Mouse (Mus musculus) adrenal gland, adult (tissue): ENCODE results near the gene Plekhm3.
"Not testable (repeated sequence)": the region's sequence is repeated elsewhere in the genome, so short reads cannot be mapped to it uniquely, and the experiment has no call there.

Experiments used
- DNase-seq, 2 experiments: peaks; one replicate each; pipeline ENCODE4 v3.0.0; 2022 to 2023; ENCODE audit warnings: low spot score in 1 of 2; ENCODE audit not compliant: inconsistent age in 2 of 2

Gene Plekhm3

DNA sequence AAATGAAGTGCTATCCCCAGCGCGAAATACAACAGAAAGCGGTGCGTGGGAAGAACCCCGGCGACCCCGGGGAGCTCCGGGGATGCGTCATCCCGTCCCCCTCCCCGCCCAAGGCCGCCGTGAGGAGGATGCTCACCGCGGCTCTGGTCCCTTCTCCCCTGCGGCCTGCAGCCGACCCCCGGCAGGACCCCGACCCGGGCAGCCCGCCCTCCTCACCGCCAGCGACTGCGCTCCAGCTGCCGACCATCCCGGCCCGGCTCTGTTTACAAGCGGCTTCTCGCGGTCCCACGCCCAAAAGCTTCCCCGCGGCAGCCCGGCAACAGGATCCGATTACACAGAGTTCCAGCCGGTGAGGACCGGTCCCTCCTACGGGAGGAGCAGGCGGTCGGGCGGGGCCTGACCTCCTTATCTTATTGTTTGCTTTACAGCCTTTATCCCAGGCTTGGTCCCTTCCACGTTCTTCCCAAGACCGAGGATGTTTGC lies at the start of gene Plekhm3:
Gene Plekhm3 (minus strand): TSS at position 346 of the 483 bp plus-strand sequence.
- peak; percentile 85 to 96 for DNase-seq

DNA sequence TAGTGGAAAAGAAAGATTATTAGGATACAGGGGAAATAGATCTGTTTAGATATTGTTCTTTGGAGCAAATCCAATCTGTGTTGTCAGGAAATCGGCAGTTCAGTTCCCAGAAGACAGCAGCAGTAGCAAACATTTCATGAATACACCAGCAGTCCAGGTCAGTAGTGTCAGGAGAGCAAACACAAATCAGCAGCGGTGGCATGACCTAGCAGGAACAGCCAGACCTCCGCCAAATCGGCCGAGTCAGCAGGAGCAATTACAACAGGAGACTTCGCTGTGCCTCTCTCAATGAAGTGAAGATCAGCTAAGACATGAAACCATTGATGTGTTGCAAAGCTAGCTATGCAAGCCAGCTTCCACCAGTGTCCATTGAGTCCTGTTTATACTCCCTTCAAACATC lies 49.0 kb upstream of the Plekhm3 start:
- peak in 1 of 2 experiments; percentile 50 for DNase-seq

DNA sequence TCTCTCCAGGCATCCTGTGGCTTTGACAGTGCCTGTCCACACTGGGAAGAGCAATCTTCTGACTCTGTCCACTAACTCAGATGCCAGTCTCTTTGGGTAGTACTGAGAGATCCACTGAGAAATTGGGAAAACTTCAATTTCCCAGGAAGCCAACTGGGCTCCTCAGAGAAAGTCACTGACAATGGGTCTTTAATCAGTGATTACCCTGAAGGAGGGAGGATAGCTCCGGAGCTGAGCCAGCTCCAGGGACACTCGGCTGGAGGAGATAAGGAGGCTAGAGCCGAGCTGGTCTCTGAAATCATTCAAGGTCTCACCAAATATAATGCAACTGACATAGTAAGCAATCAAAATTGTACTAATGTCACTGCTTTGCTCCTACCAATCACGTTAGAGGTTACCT lies 47.9 kb upstream of the Plekhm3 start:
- peak in 1 of 2 experiments; percentile 73 for DNase-seq

DNA sequence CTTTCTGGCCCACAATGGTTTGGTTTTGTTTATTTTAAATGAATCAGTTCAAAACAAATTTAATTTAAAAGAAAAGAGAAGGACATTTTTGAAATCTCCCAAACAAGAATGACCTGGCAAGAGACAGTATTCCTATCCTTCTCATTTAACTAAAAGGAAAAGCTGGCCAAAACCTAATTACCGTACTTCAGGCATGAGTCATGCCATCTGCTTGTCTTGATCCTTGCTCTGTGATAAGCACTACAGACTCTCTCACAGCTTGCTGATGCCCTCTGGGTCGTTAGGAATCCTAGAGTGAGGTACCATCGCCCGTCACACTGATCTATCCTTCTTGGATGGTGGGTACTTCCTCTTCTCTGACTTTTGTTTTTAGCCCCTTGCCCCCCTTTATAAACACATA lies 36.6 kb upstream of the Plekhm3 start:
- no peak for DNase-seq

DNA sequence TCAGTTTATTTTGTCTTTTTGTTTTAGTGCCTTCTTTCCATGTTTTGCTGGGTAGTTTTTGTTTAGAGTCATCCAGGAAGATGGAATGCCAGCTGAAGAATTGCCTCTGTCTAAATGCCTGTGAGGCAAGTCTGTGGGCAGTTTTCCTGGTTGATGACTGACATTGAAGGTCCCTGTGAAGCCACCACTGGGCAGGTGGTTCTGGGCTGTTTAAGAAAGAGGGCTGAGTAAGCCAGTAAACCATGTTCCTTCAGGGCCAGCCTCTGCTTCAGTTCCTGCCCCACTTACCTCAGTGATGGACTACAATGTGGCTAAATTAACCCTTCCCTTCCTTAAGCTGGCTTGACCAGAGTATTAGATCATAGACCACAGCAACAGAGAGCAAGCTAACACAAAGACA lies 31.6 kb upstream of the Plekhm3 start:
- DNase-seq = no peak

DNA sequence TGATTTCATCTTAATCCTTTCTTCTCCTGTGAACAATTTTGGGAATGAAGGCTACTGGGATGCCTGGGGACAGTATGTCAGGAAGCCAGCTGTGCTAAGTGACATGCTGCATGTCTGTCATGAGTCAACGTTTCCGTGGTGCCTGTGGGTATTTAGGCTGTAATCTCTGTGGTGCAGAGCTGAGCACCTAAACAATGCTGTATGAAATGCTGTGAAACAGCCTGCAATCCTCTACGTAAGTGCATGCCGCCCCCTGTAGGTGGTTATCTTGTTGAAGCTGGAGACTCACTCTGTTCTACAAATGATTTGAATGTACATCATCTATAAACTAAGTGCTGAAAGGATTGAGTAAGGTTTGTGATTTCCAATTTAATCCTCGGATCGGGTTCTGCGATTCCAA lies 29.5 kb upstream of the Plekhm3 start:
- DNase-seq = peak; percentile 65 to 90

DNA sequence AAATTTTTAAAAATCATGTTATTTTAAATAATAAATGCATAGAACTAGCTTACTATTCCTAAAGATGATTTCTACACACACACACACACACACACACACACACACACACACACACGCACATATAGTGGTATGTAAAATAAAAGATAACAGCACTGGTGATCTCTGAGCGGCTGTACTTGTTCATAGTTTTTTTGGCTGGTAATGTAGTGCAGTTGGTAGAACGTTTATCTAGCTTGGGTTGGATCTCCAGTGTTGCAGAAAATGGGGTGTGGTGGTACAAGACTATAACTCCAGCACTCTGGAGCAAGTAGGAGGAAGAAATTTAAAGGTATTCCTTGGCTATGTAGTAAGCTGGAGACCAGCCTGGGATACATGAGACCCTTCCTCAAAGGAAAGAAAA lies 26.6 kb upstream of the Plekhm3 start:
- DNase-seq = no peak

DNA sequence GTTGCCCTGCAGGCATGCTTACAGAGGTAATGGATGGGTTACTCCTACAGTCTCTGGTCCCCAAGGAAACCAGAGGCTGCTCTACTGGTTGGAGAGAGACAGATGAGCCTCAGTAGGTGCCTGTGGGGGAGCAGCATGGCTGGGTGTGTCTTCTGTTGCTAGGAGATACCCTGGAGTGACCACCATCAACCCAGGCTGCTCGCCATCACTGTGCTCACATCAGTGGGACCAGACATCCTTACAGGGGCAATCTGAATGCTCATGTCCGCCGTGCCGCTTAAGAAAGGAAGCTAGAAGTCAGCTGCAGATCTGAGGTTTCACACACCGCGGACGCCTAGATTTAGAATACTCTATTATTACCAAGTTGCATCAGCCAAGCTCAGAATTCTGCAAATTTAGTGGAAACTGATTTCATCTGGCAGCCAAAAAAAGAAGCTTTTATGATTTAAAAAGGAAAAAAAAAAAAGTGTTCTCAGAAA lies 21.7 kb upstream of the Plekhm3 start:
- no peak for DNase-seq

DNA sequence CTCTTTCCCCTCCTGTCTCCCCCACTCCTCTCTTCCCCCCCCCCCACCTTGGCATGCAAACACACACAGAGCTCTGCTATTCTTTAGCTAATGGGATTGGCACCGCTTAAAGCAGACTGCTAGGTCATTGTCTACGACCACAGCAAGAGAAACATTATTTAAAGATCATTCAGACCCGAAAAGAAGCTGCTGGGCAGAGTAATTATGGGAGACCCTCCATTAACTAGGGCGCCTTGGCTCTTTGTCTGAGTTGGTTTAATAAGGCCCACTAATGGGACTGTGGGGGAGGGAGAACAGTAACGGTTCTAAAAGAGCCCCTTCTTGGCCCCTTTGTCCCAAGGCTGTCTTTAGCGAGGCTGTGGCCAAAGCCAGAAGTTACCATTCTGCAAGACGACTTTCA lies 18.7 kb upstream of the Plekhm3 start:
- DNase-seq = no peak

DNA sequence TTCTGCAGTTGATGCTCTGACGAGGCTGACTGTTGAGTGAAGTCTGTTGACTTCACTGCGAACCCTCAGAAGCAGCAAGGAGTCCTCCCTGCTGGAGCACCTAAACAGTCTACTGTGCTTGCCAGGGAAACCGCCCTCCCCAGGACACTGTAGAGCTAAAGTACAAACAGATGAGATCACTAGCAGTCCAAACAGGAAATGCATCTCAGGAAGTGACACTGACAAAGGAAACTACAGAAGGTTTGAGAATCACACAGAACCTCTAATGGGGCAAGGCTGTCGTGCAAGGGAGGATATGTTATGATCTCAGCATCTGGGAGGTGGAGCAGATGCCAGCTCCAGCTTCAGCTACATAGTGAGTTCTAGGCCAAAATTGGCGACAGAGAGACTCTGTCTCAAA lies 14.1 kb upstream of the Plekhm3 start:
- peak in 1 of 2 experiments; percentile 49 for DNase-seq

DNA sequence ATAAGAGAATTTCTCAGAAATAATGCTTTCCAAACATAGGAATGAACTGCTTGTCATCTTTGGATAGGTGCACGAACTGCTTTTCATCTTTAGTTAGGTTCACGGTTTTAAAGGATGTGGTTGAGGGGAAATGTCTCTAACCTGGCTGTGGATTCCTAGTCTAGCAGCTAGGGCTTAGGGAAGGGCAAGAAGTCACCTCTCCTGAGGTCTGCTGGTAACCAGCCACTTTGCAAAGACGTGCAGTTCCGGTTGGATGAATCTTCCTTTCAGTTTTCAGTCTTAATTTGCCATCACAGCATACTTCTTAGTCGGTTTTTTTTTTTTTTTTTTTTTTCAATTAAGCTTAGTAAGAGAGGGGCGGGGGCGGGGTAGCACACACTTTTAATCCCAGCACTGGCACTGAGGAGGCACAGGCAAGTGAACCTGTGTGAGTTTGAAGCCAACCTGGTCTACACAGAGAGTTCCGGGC lies 431 bp upstream of the Plekhm3 start:
- DNase-seq = no peak

DNA sequence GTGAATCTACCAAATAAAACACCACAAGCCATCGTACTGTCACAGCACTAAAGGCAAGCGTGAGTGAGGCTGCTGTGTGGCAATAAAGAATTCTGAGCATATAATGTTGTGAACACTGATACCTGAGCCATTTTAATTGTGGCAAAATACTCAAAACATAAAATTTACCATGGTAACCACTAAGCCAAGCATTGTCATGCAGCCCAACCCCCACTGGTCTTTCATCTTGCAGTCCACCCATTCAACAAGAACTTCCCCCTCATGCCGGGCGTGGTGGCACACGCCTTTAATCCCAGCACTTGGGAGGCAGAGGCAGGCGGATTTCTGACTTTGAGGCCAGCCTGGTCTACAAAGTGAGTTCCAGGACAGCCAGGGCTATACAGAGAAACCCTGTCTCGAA lies 1.8 kb downstream of the Plekhm3 start:
- DNase-seq = not testable (repeated sequence)

DNA sequence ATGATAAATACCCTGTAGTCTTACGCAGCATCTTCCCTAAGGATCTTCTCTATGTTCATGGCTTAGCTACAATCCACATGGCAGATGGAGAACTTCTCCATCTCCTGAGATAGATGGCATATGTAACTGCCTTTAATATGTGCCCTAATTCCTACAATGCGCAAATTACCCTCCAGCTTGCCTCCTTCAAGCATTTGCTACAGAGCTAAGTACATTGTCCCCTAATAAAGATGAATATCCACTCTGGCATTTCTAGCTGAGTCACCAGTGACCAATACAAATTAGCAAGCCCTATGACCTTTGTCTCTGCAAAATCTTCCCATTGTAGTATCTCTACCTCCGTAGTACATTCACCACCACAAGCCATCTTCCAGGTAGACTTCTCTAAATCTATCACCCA lies 6.4 kb downstream of the Plekhm3 start:
- DNase-seq = peak; percentile 34 to 81

DNA sequence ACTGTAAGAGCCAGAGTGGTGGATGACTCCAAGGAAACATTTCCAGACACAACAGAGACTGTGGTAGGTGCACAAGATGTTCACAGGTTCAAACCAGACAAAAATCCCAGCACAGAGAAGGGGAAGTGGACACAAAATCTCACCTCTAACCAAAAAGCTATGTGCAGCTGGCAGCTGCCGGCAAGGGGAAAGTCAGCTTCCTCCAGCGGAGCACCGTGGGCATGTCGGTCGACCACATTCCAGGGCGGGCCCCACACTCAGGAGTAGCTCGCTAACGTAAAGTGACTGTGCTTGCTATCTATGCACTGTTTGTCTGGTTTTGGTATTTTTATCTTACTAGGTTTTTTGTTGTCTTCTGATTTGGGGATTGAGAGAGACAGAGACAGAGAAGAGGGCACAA lies 7.2 kb downstream of the Plekhm3 start:
- DNase-seq = no peak

DNA sequence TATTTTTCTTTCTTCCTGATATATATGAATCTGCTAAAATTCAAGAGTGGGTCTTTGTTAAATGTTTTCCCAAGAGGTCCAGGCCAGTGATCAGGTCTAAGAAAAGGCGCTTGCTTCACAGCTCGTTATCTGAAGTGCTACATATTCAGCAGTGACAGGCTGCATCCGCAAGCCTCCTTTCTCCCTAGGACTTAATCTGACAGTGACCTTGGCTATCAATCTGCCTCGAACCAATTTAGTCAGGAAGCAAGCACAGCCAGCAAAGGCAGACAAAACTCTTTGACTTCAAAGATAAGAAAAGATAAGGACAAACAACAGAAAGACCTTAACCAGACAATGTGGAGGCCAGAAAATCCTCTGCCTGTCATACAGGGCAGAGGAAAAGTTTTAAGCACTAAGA lies 10.5 kb downstream of the Plekhm3 start:
- DNase-seq = peak; percentile 50 to 81

DNA sequence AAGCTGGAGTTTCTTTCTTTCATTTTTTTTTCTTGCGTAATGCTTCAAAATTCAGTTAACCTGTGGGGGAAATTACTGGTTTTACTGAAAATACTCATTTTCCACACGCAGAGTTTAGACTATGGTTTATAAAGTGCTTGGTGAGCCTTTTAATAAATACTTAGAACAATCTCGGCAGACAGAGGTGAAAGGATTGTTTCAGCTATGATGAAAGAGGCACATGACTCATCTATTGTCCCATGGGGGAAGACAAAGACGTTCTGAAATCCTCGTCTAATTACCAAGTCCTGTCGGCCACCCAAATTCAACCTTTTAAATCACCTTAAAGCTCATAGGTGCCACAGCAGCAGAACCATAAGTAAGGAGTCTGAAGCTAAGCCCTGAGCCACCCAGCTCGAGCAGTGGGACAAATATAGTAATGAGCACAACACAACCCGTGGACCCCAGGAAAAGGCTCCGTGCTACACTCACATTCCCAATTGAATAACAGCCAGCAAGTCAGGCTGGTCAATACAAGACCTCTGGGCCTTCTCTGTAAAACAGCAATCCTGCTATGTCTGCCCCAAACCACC lies 11.3 kb downstream of the Plekhm3 start:
- peak in 1 of 2 experiments; percentile 66 for DNase-seq

DNA sequence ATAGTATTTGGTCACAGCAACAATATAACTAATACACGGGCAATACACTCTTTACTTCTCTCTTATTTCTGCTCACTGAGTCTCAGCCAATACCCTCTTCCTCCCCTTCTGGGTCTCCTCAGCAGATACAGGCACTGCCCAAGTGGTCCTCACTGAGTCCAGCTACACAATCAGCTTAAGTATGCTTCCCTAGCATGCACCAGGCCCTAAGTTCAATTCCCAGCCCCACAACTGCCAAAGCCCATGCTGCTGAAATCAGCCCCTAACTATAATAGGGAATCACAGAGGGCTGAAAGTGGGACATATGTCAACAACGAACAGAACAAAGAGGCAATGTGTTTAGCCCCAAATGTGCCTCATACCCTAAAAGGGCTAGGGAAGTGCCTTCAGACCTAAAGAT lies 11.9 kb downstream of the Plekhm3 start:
- peak in 1 of 2 experiments; percentile 33 for DNase-seq

DNA sequence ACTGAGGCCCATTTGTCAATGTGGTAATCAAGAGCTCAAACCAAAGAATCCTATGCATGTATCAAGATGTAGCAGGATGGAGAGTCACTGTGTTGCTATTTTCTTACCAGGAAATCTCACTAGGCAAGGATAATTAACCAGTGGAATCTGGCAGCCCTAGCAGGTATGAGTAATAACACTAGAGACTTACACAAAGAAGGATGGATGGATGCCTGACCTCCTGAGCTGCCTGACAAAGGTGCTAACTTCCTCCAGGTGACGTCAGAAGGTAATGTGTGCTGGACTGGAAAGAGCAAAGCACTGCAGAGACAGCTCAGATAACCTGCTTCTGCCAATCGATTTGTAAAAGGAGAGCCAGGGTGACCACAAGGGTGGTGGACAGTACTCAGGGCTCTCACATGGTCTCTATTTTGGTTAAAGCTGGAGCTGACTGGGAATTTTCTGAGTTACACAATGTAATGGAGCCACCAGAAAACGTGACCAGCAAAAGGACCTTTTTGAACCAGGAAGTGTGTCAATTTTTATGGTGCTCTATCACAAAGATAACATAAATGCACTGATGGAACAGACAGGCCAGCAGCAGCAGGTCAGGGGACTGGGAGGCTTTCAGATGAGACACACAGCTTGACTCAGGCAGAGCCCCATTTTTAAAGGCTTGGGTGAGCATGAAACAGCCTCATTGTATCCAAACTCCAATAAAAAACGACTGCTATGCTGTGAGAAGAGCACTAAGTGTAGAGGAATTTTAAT lies 14.4 kb downstream of the Plekhm3 start:
- DNase-seq = no peak

DNA sequence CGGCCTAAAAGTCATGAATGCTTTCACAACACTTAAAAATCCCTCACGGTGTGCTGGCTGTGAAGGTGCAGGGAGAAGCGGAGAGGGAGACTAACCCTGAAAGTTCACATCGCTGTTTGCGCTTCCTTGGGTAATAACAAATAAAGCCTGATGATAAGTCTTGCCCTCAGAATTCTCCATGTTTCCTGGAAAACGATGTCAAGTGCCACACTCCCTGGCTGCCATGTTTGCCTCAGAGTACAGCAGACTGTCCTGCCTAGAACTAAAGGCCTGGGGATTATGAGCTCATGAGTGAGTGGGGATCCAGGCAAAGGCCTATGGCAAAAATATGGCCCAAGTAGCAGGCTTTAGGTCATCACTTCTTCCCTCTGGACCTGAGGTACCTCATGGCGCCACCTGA lies 17.7 kb downstream of the Plekhm3 start:
- no peak for DNase-seq

DNA sequence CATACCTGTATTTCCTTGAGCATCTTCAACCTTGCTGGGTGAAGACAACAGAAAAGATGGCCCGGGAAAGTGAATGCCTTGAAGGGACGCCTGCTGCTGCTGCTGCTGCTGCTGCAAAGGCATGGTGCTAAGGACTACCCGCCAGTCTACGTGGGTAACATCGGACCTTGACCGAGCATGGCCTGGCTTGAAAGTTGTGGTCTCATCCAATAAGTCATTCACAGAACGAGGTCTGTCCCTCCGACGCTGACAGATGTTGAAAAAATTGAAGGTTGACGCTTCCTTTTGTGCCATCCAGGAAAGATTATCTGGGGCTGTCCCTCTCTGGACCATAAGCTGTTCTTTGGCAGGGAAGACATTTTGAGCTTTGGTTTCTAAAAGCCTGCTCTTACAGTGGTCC lies 18.9 kb downstream of the Plekhm3 start:
- DNase-seq = peak; percentile 54 to 73

DNA sequence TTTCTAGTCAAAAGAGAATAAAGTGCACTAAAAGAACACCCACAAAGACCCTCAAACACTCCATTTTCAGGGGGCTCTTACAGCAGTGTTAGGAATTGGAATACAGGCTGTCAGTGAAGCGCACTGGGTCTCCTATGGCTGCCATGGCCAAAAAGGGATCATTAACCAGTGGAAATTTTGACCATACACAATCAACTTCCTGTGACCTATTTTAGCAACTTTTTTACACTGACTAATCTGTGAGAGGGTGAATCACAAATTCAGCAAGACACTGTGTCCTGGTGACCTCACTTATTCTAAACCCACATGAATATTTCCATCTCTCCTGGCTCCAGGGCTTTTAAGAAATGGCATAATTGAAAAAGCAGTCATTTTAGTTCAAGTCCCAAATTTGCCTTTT lies 23.7 kb downstream of the Plekhm3 start:
- peak in 1 of 2 experiments; percentile 71 for DNase-seq

DNA sequence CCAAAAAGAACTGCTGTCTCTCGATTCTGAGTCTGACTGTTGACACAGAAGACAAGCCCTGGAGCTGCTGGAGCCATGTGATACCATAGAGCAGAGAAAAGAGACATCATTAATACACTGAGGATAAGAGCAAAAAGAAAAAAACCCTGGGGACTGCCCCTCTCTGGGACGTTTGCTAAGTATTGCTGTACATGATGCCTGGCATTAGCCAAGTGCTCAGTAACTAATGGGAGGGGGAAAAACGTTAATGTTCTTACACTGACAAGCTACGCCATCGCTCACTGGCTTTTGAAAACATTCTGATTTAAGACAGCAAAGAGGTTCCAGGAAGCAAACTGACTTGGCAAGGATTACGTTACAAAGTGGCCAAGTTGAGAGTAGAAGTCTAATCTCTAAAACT lies 26.5 kb downstream of the Plekhm3 start:
- peak in 1 of 2 experiments; percentile 60 for DNase-seq
